Mouse (Mus musculus) testis, adult 10 weeks (tissue): ENCODE results near the gene Ppp1r14c. TPM values are rescaled to one million over a fixed set of nuclear protein-coding genes. Genes with fewer than 3 reads are reported as not detected.

Experiments used
- polyA plus RNA-seq: library from polyadenylated mRNA; stranded (reverse); fragments of 350-450 nt; fragmentation: Illumina TruSeq; extraction: RNeasy Lipid Tissue Mini Kit (QIAGEN cat#74804); gene quantifications from one replicate; pipeline ENCODE4 v1.2.3, GENCODE M21; 2014; ENCODE audit warnings: low read depth, low replicate concordance

The Ppp1r14c gene
- polyA plus RNA-seq = 0.78 TPM

DNA sequence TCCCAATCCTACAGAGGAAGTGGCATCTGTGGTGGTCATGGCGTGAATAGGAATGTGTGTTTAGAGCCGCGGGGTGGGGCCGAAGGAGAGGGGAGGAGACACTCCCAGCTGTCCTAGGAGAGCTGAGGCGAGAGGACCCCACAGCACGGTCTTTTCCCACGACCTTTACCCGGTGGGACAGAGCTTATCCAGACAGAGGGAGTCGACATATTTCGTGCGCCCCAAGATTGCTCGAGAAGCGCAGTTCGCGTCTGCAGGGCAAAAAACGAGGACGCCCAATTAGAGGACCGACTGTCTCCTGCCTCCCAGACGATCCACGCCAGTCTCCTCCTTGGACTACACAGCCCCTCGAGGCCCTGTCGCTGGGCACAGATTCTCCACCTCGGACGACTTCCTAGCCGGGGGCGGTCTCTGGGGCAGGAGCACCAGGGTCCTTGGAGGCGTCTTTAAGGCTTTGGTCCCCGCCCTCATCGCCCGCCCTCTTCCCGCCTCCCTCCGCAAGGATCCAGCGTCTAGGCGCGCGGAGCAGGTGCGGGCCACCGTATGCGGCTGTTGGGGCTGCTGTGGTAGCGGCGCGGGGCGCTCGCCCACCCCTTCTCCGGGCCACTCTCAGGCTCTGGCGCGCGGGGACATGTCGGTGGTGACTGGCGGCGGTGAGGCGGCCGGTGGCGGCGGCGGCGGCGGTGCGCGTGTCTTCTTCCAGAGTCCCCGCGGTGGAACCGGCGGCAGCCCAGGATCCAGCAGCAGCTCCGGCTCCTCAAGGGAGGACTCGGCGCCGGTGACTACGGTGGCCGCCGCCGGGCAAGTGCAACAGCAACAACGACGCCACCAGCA lies at the start of gene Ppp1r14c:
Gene Ppp1r14c (plus strand): TSS at position 22 of the 834 bp plus-strand sequence.

Other genes with a start within 250 kb of the Ppp1r14c start
- gene H60c, start 98.3 kb upstream of the Ppp1r14c start, polyA plus RNA-seq = not detected
- gene Iyd, start 174.2 kb downstream of the Ppp1r14c start, polyA plus RNA-seq = 0.22 TPM